Mouse (Mus musculus): ENCODE results near the gene Homer1.

Gene Homer1

GRCm38 (mm10) chr13:93399710-93400216, 100.3 kb downstream of the Homer1 start:
- no peak for DNase-seq (ENCODE audit: low read depth, low spot score)

GRCm38 (mm10) chr13:93401947-93402346, 102.5 kb downstream of the Homer1 start:
- no peak for DNase-seq (ENCODE audit: low read depth, low spot score)

GRCm38 (mm10) chr13:93406855-93407254, 107.4 kb downstream of the Homer1 start:
- DNase-seq (ENCODE audit: low read depth, low spot score), result no peak

GRCm38 (mm10) chr13:93410343-93410742, 110.9 kb downstream of the Homer1 start:
- no peak for DNase-seq (ENCODE audit: low read depth, low spot score)

- DNase-seq (ENCODE audit: low read depth, low spot score), result no peak
These were observed 115.6 kb downstream of the Homer1 start for GRCm38 (mm10) chr13:93415055-93415454.

- DNase-seq (ENCODE audit: low read depth, low spot score), result no peak
These were observed 118.9 kb downstream of the Homer1 start for GRCm38 (mm10) chr13:93418292-93418691.

GRCm38 (mm10) chr13:93419779-93420178, 120.3 kb downstream of the Homer1 start:
- DNase-seq (ENCODE audit: low read depth, low spot score), result no peak

- no peak for DNase-seq (ENCODE audit: low read depth, low spot score)
These were observed 123.8 kb downstream of the Homer1 start for GRCm38 (mm10) chr13:93423224-93423623.

- DNase-seq (ENCODE audit: low read depth, low spot score), result no peak
These were observed 128.8 kb downstream of the Homer1 start for GRCm38 (mm10) chr13:93427920-93428876.

- no peak for DNase-seq (ENCODE audit: low read depth, low spot score)
These were observed 129.8 kb downstream of the Homer1 start for GRCm38 (mm10) chr13:93429205-93429604.

- DNase-seq (ENCODE audit: low read depth, low spot score), result no peak
These were observed 140.7 kb downstream of the Homer1 start for GRCm38 (mm10) chr13:93440167-93440566.

- no peak for DNase-seq (ENCODE audit: low read depth, low spot score)
These were observed 153.8 kb downstream of the Homer1 start for GRCm38 (mm10) chr13:93453275-93453674.

Measured in forelimb bud, embryonic 11.5 days (tissue).